Mouse (Mus musculus) forebrain, embryonic 13.5 days (tissue): ENCODE results near the gene Ccdc187. TPM values are rescaled to one million over a fixed set of nuclear protein-coding genes. Genes with fewer than 3 reads are reported as not detected.

Experiments
- ATAC-seq: fragments of 200-750 bp; cut with Nextera tagmentation; 2 replicates; pipeline ENCODE4 v1.8.0; 2017
- H3K27ac ChIP-seq: fragments of 300-500 bp; sonication (generic); 2 replicates; pipeline ENCODE4 v1.5.1; 2015; ENCODE audit warnings: inconsistent platforms, mild to moderate bottlenecking, moderate library complexity
- H3K27me3 ChIP-seq: fragments of 300-500 bp; sonication (generic); 2 replicates; pipeline ENCODE4 v1.6.1; 2015; ENCODE audit warnings: mild to moderate bottlenecking, inconsistent platforms
- H3K36me3 ChIP-seq: fragments of 300-500 bp; sonication (generic); 2 replicates; pipeline ENCODE4 v1.6.1; 2015; ENCODE audit warnings: mild to moderate bottlenecking, inconsistent platforms; ENCODE audit not compliant: poor library complexity, severe bottlenecking
- H3K4me1 ChIP-seq: fragments of 300-500 bp; sonication (generic); 2 replicates; pipeline ENCODE4 v1.6.1; 2015; ENCODE audit warnings: inconsistent platforms
- H3K4me2 ChIP-seq: fragments of 300-500 bp; sonication (generic); 2 replicates; pipeline ENCODE4 v1.6.1; 2015; ENCODE audit warnings: inconsistent platforms, mild to moderate bottlenecking, moderate library complexity
- H3K4me3 ChIP-seq: fragments of 300-500 bp; sonication (generic); 2 replicates; pipeline ENCODE4 v1.5.1; 2015; ENCODE audit warnings: mild to moderate bottlenecking, inconsistent platforms
- H3K9ac ChIP-seq: fragments of 300-500 bp; sonication (generic); 2 replicates; pipeline ENCODE4 v1.6.1; 2015; ENCODE audit warnings: mild to moderate bottlenecking, inconsistent platforms
- H3K9me3 ChIP-seq: fragments of 300-500 bp; sonication (generic); replicated peaks from 2 replicates; pipeline ENCODE4 v1.6.1; 2016; ENCODE audit warnings: inconsistent platforms
- WGBS: fragments of 180-500 bp; shearing (Covaris S2); methylation state at CpG from one replicate; pipeline ENCODE4 v1.1.7; 2015; 5-methylcytosine and 5-hydroxymethylcytosine counted together
- polyA plus RNA-seq: library from polyadenylated mRNA; unstranded; fragments of >200 nt; fragmentation: Nextera tagmentation; extraction: Ambion mirVana; gene quantifications from 2 replicates; pipeline ENCODE4 v1.2.1, GENCODE M21; 2015

Gene Ccdc187
- polyA plus RNA-seq, 1 experiment from 2014 or later: 0.18 TPM

DNA sequence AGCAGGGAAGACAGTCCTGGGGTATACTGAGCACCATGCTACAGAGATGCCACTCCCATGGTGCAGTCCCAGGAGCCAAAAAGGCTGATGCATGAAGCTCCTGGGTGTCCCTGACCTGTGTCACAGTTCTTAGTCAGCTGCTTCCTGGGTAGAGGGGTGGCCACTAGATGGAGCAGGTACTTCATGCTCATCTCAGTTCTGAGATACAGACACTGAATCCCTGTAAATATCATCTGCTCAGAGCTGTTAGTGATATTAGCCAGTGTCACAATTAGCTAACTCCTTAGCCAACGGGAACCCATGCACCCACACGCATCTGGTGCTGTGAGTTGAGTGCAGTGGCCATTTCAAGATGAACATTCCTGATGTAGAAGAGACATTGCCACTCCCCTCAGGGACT lies 30.6 kb upstream of the Ccdc187 start:
- Histone ChIP-seq H3K36me3 (peaks cover 74% of the 10 kb centered on the region), H3K4me2 (no peak overlapping the region), H3K4me1 (peaks cover 6% of the 10 kb centered on the region), H3K27ac (no peak overlapping the region), H3K9ac (no peak overlapping the region), H3K9me3 (no peaks in the 10 kb centered on the region), H3K4me3 (no peak overlapping the region), H3K27me3 (no peaks in the 10 kb centered on the region)
- no peak for ATAC-seq
- 90% methylated on average over 2 of the region's 2 CpGs for WGBS

- H3K36me3 ChIP-seq: peaks cover 76% of the 10 kb centered on the region
- 93% methylated on average over 13 of the region's 13 CpGs for WGBS
These were observed 29.4 kb upstream of the Ccdc187 start for GRCm38 (mm10) chr2:26323589-26324325.

DNA sequence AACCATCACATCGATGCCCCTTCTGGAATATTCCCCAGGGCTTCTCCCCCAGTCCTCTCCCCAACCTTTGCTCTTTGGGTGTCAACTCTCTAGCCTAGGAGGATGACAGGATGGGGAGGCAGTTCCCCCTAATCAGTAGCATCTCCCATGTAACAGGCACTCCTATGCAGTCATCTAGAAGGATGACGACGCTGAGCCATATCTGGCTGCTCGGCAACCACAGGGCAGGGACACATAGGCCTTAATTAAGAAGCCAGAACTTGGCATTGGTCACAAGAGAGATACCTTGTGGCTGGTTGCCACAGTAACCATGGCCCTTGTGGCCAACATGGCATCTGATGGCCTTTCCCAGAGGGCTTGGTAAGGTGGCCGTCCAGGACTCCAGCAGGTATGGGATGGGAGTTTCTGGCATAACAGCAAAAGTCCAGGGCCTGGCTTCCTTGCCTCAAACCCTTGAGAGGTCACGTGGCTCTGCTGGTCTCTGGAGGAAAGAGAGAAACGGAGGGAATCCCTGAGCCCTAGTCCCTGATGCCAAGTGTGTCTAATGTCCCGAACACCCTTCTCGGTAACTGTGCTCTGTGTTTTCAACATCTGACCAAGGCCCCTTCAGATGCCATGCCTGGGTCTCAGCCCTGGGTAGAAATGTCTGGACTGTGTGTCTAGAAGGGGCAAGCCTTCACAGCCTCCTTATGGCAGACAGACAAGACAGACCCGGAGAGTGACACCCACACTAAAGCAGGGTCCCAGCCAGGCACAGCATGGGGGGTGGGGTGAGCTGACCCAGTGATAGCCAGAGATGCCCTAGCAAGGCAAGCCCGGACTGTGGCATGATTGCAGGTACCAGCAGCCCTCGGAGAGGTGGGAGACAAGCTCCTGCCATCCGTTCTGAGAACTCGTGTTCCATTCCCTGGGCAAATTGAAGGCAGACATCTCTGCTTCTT lies 26.2 kb upstream of the Ccdc187 start:
- Histone ChIP-seq H3K4me1 (peaks cover 41% of the 10 kb centered on the region), H3K4me3 (no peak overlapping the region), H3K27me3 (no peaks in the 10 kb centered on the region), H3K36me3 (peaks cover 51% of the 10 kb centered on the region), H3K27ac (no peak overlapping the region), H3K9ac (no peak overlapping the region), H3K4me2 (no peak overlapping the region), H3K9me3 (no peaks in the 10 kb centered on the region)
- WGBS: 87% methylated on average over 14 of the region's 14 CpGs
- ATAC-seq: no peak

More at GRCm38 (mm10) chr2:26323589-26324325, 29.4 kb upstream of the Ccdc187 start:
- Histone ChIP-seq H3K27ac (no peak overlapping the region), H3K4me3 (no peak overlapping the region), H3K4me2 (no peak overlapping the region), H3K27me3 (no peaks in the 10 kb centered on the region), H3K9me3 (no peaks in the 10 kb centered on the region), H3K4me1 (peaks cover 15% of the 10 kb centered on the region), H3K9ac (no peak overlapping the region)
- no peak for ATAC-seq

DNA sequence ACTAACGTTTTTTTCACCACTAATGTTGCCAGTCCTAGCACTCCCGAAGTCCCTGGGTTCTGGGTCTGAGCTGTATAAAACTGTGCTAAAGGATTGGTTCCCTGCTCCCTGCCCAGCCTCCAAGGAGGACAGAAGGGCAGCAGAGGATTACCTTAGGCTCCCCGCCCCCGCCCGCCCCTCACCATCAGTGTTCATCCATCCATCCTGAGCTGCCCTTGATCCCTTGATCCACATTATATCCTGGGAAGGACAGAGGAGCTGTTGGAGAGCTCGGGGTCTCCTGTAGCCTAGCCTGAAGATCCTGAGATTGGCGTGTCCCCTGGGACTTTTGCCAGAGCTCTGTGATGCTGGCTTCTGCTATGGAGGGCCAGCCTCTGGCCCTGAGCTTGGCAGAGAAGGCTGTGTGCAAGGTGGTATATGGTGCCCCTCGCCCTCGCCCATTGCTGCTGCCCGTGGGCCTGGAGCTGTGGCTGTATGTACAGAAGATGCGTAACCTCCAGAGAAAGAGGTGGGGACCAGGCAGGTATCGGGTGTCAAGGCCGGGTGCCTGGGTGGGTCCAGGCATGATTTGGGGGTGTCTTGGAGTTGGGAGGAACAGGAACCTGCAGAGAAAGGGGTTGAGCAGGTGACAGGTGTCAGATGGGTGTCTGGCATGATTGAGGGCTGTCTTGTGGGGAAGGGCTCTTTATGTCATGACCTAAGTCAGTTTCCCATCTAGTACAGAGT lies 25.3 kb upstream of the Ccdc187 start:
- no peak overlapping the region for H3K9ac ChIP-seq
- peaks cover 45% of the 10 kb centered on the region for H3K4me1 ChIP-seq
- H3K4me2 ChIP-seq: no peak overlapping the region
- ATAC-seq: no peak
- no peak overlapping the region for H3K4me3 ChIP-seq
- H3K27me3 ChIP-seq: no peaks in the 10 kb centered on the region
- peaks cover 43% of the 10 kb centered on the region for H3K36me3 ChIP-seq
- H3K27ac ChIP-seq: no peak overlapping the region
- WGBS: 92% methylated on average over 13 of the region's 13 CpGs
- H3K9me3 ChIP-seq: no peaks in the 10 kb centered on the region

DNA sequence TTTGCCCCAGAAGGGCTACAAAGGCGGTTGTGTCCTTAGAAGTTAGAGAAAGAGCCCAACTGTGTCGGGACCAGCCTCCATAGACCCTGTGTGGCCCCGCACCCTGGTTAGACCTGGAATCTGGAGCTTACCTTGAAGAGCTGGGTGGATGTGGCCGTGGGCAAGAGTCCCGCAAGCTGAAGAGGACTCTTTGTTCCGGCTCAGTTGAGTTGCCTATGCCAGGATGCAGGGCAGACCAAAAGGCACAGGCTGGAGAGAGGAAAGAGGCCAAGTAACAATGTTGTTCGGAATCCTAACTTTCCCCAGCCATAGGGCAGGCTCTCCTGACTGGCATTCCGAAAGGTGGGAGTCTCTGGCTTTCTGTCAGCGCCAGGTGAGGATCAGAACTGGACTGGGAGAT lies 24.8 kb upstream of the Ccdc187 start:
- WGBS: 90% methylated on average over 9 of the region's 9 CpGs
- H3K27ac ChIP-seq: no peak overlapping the region
- no peak overlapping the region for H3K4me2 ChIP-seq
- H3K4me1 ChIP-seq: peaks cover 46% of the 10 kb centered on the region
- no peaks in the 10 kb centered on the region for H3K27me3 ChIP-seq
- peak overlapping the region; percentile 43; the same call in 1 of the 2 replicates for H3K9ac ChIP-seq
- no peak for ATAC-seq
- H3K4me3 ChIP-seq: no peak overlapping the region
- H3K36me3 ChIP-seq: peaks cover 37% of the 10 kb centered on the region
- H3K9me3 ChIP-seq: no peaks in the 10 kb centered on the region

DNA sequence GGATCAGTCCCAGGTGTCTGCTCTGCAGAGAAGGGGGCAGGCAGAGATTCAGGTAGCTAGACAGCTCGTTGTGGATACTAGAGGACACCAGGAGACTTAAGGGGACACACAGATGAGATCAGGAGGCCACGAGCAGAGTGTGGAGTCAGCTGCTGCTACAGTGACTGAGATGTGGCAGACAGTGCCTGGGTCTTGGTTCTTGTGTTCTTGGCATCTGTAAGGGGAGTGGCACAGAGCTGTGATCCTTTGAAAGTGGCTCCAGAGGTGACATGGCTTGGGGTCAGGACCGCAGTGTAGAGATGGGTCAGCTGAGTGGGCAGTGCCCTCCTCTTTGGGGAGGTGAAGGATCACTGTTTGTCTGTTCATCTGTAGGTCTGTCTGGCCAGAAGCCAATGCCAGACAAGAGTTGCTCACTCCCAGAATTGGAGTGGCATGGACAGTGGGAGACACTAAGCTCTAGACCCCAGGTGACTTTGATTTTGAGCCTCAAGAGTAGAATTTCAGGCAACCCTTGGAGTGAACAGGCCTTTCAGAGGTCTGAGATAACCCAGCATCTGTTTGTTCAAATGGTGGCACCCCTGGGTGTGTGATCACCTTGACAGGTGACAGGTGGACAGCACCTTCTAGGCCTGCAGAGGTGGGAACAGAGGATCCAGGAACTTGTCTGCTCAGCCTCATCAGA lies 23.8 kb upstream of the Ccdc187 start:
- H3K27ac ChIP-seq: no peak overlapping the region
- H3K4me3 ChIP-seq: peak overlapping the region; percentile 93; the same call in 1 of the 2 replicates
- peak overlapping the region; percentile 95 for H3K4me2 ChIP-seq
- H3K4me1 ChIP-seq: peaks cover 46% of the 10 kb centered on the region
- no peaks in the 10 kb centered on the region for H3K9me3 ChIP-seq
- peaks cover 27% of the 10 kb centered on the region for H3K36me3 ChIP-seq
- no peak for ATAC-seq
- no peaks in the 10 kb centered on the region for H3K27me3 ChIP-seq
- 89% methylated on average over 3 of the region's 3 CpGs for WGBS
- H3K9ac ChIP-seq: peak overlapping the region; percentile 94

GRCm38 (mm10) chr2:26317371-26317770 lies 23.0 kb upstream of the Ccdc187 start:
- Histone ChIP-seq H3K27me3 (no peaks in the 10 kb centered on the region), H3K9ac (peak overlapping the region; percentile 94), H3K4me2 (peak overlapping the region; percentile 95), H3K4me1 (peaks cover 46% of the 10 kb centered on the region), H3K9me3 (no peaks in the 10 kb centered on the region), H3K36me3 (peaks cover 21% of the 10 kb centered on the region), H3K27ac (peak overlapping the region; percentile 95; the same call in 1 of the 2 replicates), H3K4me3 (peak overlapping the region; percentile 93)
- ATAC-seq: no peak
- 74% methylated on average over 3 of the region's 3 CpGs for WGBS

- H3K4me2 ChIP-seq: peak overlapping the region; percentile 95
- H3K4me3 ChIP-seq: peak overlapping the region; percentile 93
- H3K27ac ChIP-seq: peak overlapping the region; percentile 95
- ATAC-seq: no peak
- H3K9ac ChIP-seq: peak overlapping the region; percentile 94
- H3K4me1 ChIP-seq: peaks cover 46% of the 10 kb centered on the region
- H3K9me3 ChIP-seq: no peaks in the 10 kb centered on the region
- H3K36me3 ChIP-seq: peaks cover 15% of the 10 kb centered on the region
- WGBS: 44% methylated on average over 9 of the region's 9 CpGs
- no peaks in the 10 kb centered on the region for H3K27me3 ChIP-seq
These were observed 22.4 kb upstream of the Ccdc187 start for GRCm38 (mm10) chr2:26316576-26317246.

DNA sequence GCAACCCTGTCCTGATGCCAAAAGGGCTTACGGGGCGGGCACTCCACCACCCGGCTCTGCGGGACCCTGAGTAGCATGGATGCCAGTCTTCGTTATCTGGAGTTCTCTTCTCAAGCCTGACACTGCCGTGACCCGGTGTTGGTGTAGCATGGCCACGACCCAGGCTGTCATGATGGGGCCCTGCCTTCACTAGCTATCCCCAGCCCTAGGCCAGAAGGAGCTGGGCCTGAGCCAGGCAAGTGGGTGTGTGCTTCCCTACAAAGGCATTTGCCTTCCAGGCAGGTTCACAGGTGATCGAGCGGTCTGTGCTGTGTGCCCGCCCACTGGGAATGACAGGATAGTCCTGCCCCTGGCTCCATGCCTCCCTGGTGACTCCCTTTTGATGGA lies 21.6 kb upstream of the Ccdc187 start:
- Histone ChIP-seq H3K36me3 (peaks cover 13% of the 10 kb centered on the region), H3K9ac (peak overlapping the region; percentile 94), H3K4me2 (peak overlapping the region; percentile 95), H3K9me3 (no peaks in the 10 kb centered on the region), H3K27ac (peak overlapping the region; percentile 95), H3K27me3 (no peaks in the 10 kb centered on the region), H3K4me1 (peaks cover 46% of the 10 kb centered on the region), H3K4me3 (peak overlapping the region; percentile 93)
- WGBS: 1% methylated on average over 11 of the region's 11 CpGs
- peak; percentile 40 for ATAC-seq

GRCm38 (mm10) chr2:26315072-26315924 lies 20.9 kb upstream of the Ccdc187 start, which contains the start of gene Gpsm1:
TSS of gene Gpsm1 (plus strand) at chr2:26315515.
- under 1% methylated on average over 43 of the region's 66 CpGs for WGBS
- H3K9ac ChIP-seq: peak within 1 kb of the TSS; percentile 94
- H3K27me3 ChIP-seq: no peaks in the 10 kb centered on the region
- H3K4me3 ChIP-seq: peak within 1 kb of the TSS; percentile 93
- H3K9me3 ChIP-seq: no peaks in the 10 kb centered on the region
- H3K4me2 ChIP-seq: peak within 1 kb of the TSS; percentile 95
- peaks cover 10% of the 10 kb centered on the region for H3K36me3 ChIP-seq
- peak; percentile 87 for ATAC-seq
- H3K4me1 ChIP-seq: peaks cover 45% of the 10 kb centered on the region
- peak within 1 kb of the TSS; percentile 95 for H3K27ac ChIP-seq
